Mouse (Mus musculus) spleen, adult 2 months (tissue): ENCODE data around the gene Rpl13a. TPM values are rescaled to one million over a fixed set of nuclear protein-coding genes. Genes with fewer than 3 reads are reported as not detected.
A peak's percentile ranks its signal among the peaks of the same experiment; 100 is the strongest.
"Not testable (repeated sequence)": the region's sequence is repeated elsewhere in the genome, so short reads cannot be mapped to it uniquely, and the experiment has no call there.

Experiments used
- DNase-seq, 2 experiments: peaks; one replicate each; pipeline versions ENCODE4 v3.0.0 to v3.0.0-alpha.2; 2012 to 2021; ENCODE audit warnings: low spot score in 2 of 2, low read depth in 1 of 2
- H3K27ac ChIP-seq: fragments of 200-500 bp; 2 replicates; pipeline ENCODE4 v1.5.1; 2012; ENCODE audit warnings: low read length, inconsistent platforms; ENCODE audit not compliant: insufficient read depth
- H3K27me3 ChIP-seq: fragments of 200-500 bp; 2 replicates; pipeline ENCODE4 v1.6.1; 2012; ENCODE audit warnings: mild to moderate bottlenecking, moderate library complexity, low read length, inconsistent platforms; ENCODE audit not compliant: control insufficient read depth, insufficient read depth
- H3K36me3 ChIP-seq: fragments of 200-500 bp; 2 replicates; pipeline ENCODE4 v1.6.1; 2012; ENCODE audit warnings: mild to moderate bottlenecking, low read length, inconsistent platforms; ENCODE audit not compliant: control insufficient read depth, insufficient read depth
- H3K4me1 ChIP-seq: fragments of 200-500 bp; 2 replicates; pipeline ENCODE4 v1.6.1; 2011; ENCODE audit warnings: inconsistent platforms; ENCODE audit not compliant: control insufficient read depth, insufficient read depth, insufficient read length
- H3K4me3 ChIP-seq: fragments of 200-500 bp; 2 replicates; pipeline ENCODE4 v1.5.1; 2011; ENCODE audit warnings: mild to moderate bottlenecking, inconsistent platforms; ENCODE audit not compliant: insufficient read depth, insufficient read length; ENCODE audit errors: extremely low read depth
- CTCF ChIP-seq: fragments of 200-500 bp; IDR thresholded peaks from 2 replicates; pipeline ENCODE4 v1.5.1; 2011; ENCODE audit warnings: mild to moderate bottlenecking, inconsistent platforms; ENCODE audit not compliant: insufficient read depth, insufficient read length, insufficient replicate concordance; ENCODE audit errors: extremely low read depth
- POLR2A ChIP-seq: fragments of 200-500 bp; IDR thresholded peaks from 2 replicates; pipeline ENCODE4 v1.6.1; 2011; ENCODE audit warnings: low read depth, low read length, inconsistent platforms
- WGBS: fragments of 180-500 bp; shearing (Covaris S2); methylation state at CpG from one replicate; pipeline ENCODE4 v1.1.7; 2018; 5-methylcytosine and 5-hydroxymethylcytosine counted together
- polyA plus RNA-seq: library from polyadenylated mRNA; depleted of rRNA; stranded (reverse); fragments of >200 nt; gene quantifications from 2 replicates; pipeline ENCODE4 v1.2.3, GENCODE M21; 2012

Rpl13a gene
- polyA plus RNA-seq, 1 experiment = 1,860 TPM

GRCm38 (mm10) chr7:45118336-45118735 lies 10.2 kb downstream of the Rpl13a start:
- no peak for TF ChIP-seq CTCF
- no peak for TF ChIP-seq POLR2A
- H3K27me3 ChIP-seq = no peaks in the 10 kb centered on the region
- 78% methylated on average over 6 of the region's 6 CpGs for WGBS
- H3K4me3 ChIP-seq = no peak overlapping the region
- H3K27ac ChIP-seq = peak overlapping the region; percentile 69
- peaks cover 15% of the 10 kb centered on the region for H3K36me3 ChIP-seq
- peaks cover 28% of the 10 kb centered on the region; the same call in 1 of the 2 replicates for H3K4me1 ChIP-seq
- DNase-seq = no peak

GRCm38 (mm10) chr7:45117566-45117965 lies 11.0 kb downstream of the Rpl13a start:
- H3K4me3 ChIP-seq = peak overlapping the region; percentile 8; the same call in 1 of the 2 replicates
- peak in 1 of 2 experiments; percentile 53 for DNase-seq
- H3K4me1 ChIP-seq = peaks cover 28% of the 10 kb centered on the region; the same call in 1 of the 2 replicates
- WGBS = 32% methylated on average over 8 of the region's 8 CpGs
- H3K27me3 ChIP-seq = no peaks in the 10 kb centered on the region
- peak overlapping the region; percentile 69 for H3K27ac ChIP-seq
- peaks cover 9% of the 10 kb centered on the region for H3K36me3 ChIP-seq
- TF ChIP-seq POLR2A = no peak
- TF ChIP-seq CTCF = no peak

- WGBS = 77% methylated on average over 2 of the region's 2 CpGs
- TF ChIP-seq POLR2A = no peak
- TF ChIP-seq CTCF = no peak
- DNase-seq = no peak
- no peak overlapping the region for H3K27ac ChIP-seq
- H3K27me3 ChIP-seq = no peaks in the 10 kb centered on the region
- H3K4me1 ChIP-seq = peaks cover 7% of the 10 kb centered on the region; the same call in 1 of the 2 replicates
- H3K4me3 ChIP-seq = no peak overlapping the region
- 0 out of 2 replicates have a peak, but pooled peaks cover 2% of the 10 kb centered on the region for H3K36me3 ChIP-seq
Observed at GRCm38 (mm10) chr7:45113476-45113875, 15.1 kb downstream of the Rpl13a start.

- H3K27me3 ChIP-seq = no peaks in the 10 kb centered on the region
- 85% methylated on average over 3 of the region's 3 CpGs for WGBS
- TF ChIP-seq CTCF (no peak), POLR2A (no peak)
Observed at GRCm38 (mm10) chr7:45112529-45112928, 16.0 kb downstream of the Rpl13a start.

GRCm38 (mm10) chr7:45111940-45112339 lies 16.6 kb downstream of the Rpl13a start:
- peaks cover 2% of the 10 kb centered on the region; the same call in 1 of the 2 replicates for H3K4me1 ChIP-seq
- H3K4me3 ChIP-seq = no peak overlapping the region
- DNase-seq = no peak
- TF ChIP-seq POLR2A (no peak), CTCF (no peak)
- no peak overlapping the region for H3K27ac ChIP-seq
- H3K27me3 ChIP-seq = no peaks in the 10 kb centered on the region
- WGBS = 72% methylated on average over 2 of the region's 2 CpGs
- 0 out of 2 replicates have a peak, but pooled peaks cover 2% of the 10 kb centered on the region for H3K36me3 ChIP-seq

More at GRCm38 (mm10) chr7:45112529-45112928, 16.0 kb downstream of the Rpl13a start:
- H3K36me3 ChIP-seq = 0 out of 2 replicates have a peak, but pooled peaks cover 2% of the 10 kb centered on the region
- H3K4me1 ChIP-seq = peaks cover 2% of the 10 kb centered on the region; the same call in 1 of the 2 replicates
- no peak overlapping the region for H3K4me3 ChIP-seq
- no peak for DNase-seq
- no peak overlapping the region for H3K27ac ChIP-seq

GRCm38 (mm10) chr7:45110089-45110488 lies 18.5 kb downstream of the Rpl13a start:
- 75% methylated on average over 4 of the region's 4 CpGs for WGBS
- DNase-seq, H3K27ac ChIP-seq, H3K27me3 ChIP-seq, H3K4me3 ChIP-seq, H3K36me3 ChIP-seq, H3K4me1 ChIP-seq: not testable (repeated sequence)

- H3K27ac ChIP-seq = no peak overlapping the region
- no peak for TF ChIP-seq POLR2A
- TF ChIP-seq CTCF = no peak
- no peak overlapping the region for H3K4me3 ChIP-seq
- WGBS = 46% methylated on average over 5 of the region's 5 CpGs
- no peaks in the 10 kb centered on the region for H3K27me3 ChIP-seq
- DNase-seq = no peak
- H3K4me1 ChIP-seq = peaks cover 5% of the 10 kb centered on the region
- no peaks in the 10 kb centered on the region for H3K36me3 ChIP-seq
Observed at GRCm38 (mm10) chr7:45107052-45107645, 21.4 kb downstream of the Rpl13a start.
